Mouse (Mus musculus) layer of hippocampus, adult 9-10 months (tissue): Measurements from ENCODE around the gene Oxtr.

ENCODE experiments used
- DNase-seq: peaks from one replicate; pipeline ENCODE4 v3.0.0; 2022; ENCODE audit warnings: low spot score

The Oxtr gene

GRCm38 (mm10) chr6:112488821-112489180, 942 bp downstream of the Oxtr start:
- no peak for DNase-seq

- DNase-seq, result no peak
Measured at GRCm38 (mm10) chr6:112487993-112488392, 1.8 kb downstream of the Oxtr start.

GRCm38 (mm10) chr6:112484316-112484715, 5.4 kb downstream of the Oxtr start:
- no peak for DNase-seq

DNA sequence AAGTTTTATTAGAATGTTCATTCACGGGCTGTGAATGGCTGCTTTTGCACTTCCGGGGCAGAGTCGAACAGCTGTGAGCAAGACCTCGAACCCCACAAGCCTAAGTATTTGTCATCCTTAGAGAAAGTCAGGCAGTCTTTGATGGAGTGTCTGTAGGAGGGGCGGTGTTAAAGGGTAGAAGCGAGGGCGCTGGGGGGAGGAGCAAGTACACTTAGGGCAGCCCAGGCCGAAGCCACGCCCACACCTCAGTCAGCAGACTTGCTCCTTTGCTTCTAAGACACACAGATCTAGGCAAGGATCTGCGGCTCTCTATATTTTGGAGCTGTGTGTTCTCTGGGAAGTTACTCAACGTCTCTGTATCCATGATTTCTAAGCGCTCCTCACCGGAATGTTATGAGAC, 9.9 kb downstream of the Oxtr start:
- no peak for DNase-seq

GRCm38 (mm10) chr6:112471644-112472043, 18.1 kb downstream of the Oxtr start:
- DNase-seq, result no peak

GRCm38 (mm10) chr6:112466001-112466400, 23.7 kb downstream of the Oxtr start:
- DNase-seq, result no peak

DNA sequence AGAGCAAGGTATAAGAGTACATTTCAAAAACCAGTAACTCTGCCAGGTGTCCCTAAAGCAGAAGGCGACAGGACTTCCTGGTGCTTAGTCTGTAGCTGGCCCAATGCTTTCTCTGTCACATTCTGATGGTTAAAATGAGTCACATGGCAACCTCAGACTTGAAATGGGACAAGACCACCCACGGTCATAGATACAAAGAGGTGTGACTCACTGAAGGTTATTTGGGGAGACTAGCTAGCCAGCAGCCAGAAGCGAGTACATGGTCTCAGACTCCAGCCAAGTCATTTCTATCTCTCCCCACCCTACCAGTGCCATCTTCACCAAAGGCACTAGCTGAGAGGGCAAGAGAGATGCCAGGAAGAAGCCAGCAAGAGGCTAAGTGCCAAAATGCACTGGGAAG, 24.3 kb downstream of the Oxtr start:
- no peak for DNase-seq

DNA sequence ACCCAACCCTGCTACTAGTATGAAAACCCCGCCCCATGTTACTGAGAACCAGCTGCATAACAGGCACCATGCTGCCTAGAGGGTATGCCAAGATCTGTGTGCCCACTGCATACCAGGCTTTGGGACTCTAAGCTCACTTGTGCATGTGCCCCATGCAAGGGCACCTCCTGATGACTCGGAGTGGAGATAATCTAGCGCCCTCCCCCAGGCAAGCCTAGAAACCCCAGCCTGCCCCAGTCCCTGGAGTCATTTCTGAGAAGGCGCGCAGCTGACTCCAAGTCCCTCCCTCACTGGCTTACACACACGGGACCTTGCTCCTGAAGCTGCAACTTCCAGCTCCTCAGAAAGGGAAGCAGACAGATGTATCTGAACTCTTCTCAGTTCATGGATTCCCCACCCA, 26.4 kb downstream of the Oxtr start:
- DNase-seq, result no peak

GRCm38 (mm10) chr6:112461459-112461858, 28.3 kb downstream of the Oxtr start:
- no peak for DNase-seq

DNA sequence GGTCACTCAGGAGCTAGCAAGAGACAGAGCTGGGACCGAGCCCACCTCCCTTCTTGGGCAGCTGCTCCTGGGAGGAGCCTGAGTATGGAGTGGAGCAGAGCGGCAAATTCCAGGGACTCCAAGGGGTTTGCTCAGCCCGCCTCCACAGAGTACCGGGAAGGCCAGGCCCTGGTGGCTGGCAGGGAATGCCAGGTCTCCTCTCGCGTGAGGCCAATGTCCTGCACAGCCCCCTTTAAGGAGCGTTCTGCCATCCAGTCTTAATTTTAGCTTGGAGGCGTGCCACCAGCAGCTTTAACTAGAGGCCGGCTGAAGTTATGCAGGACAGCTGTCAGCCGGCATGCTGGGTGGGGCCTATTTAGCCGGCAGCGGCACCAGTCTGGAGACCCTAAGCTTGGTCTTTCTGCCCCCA, 30.4 kb downstream of the Oxtr start, which contains the start of gene Cav3:
Gene Cav3, plus strand, starts transcription at position 165 of the 409 bp plus-strand sequence.
- DNase-seq, result no peak

- DNase-seq, result no peak
Measured at GRCm38 (mm10) chr6:112445675-112446074, 44.1 kb downstream of the Oxtr start.

GRCm38 (mm10) chr6:112426018-112426732, 63.6 kb downstream of the Oxtr start:
- DNase-seq, result no peak

- DNase-seq, result no peak
Measured at GRCm38 (mm10) chr6:112423746-112424501, 65.8 kb downstream of the Oxtr start.
